Mouse (Mus musculus): ENCODE measurements around the gene Cav3. TPM values are rescaled to one million over a fixed set of nuclear protein-coding genes. Genes with fewer than 3 reads are reported as not detected.

The Cav3 gene
- 0.50 and 1.1 TPM in 2 replicates for polyA plus RNA-seq (2015; fragmentation: Nextera tagmentation; extraction: Ambion mirVana)

DNA sequence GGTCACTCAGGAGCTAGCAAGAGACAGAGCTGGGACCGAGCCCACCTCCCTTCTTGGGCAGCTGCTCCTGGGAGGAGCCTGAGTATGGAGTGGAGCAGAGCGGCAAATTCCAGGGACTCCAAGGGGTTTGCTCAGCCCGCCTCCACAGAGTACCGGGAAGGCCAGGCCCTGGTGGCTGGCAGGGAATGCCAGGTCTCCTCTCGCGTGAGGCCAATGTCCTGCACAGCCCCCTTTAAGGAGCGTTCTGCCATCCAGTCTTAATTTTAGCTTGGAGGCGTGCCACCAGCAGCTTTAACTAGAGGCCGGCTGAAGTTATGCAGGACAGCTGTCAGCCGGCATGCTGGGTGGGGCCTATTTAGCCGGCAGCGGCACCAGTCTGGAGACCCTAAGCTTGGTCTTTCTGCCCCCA, at the start of gene Cav3:
TSS of gene Cav3 (plus strand) at position 165 of the 409 bp plus-strand sequence.
- Histone ChIP-seq H3K4me3 (no peak within 1 kb of the TSS), H3K27me3 (no peaks in the 10 kb centered on the region), H3K27ac (replicated peaks) (no peak within 1 kb of the TSS), H3K4me2 (no peak within 1 kb of the TSS), H3K9me3 (no peaks in the 10 kb centered on the region), H3K36me3 (no peaks in the 10 kb centered on the region), H3K9ac (no peak within 1 kb of the TSS), H3K4me1 (replicated peaks) (no peaks in the 10 kb centered on the region)
- ATAC-seq (ENCODE audit: low read depth), result no peak
- 86% methylated on average over 12 of the region's 12 CpGs for WGBS

GRCm38 (mm10) chr6:112419333-112419732, 40.0 kb upstream of the Cav3 start:
- Histone ChIP-seq H3K27ac (replicated peaks) (no peak overlapping the region), H3K4me1 (replicated peaks) (no peaks in the 10 kb centered on the region), H3K9ac (no peak overlapping the region), H3K9me3 (peaks cover 6% of the 10 kb centered on the region; the same call in 1 of the 2 replicates), H3K4me2 (no peak overlapping the region), H3K36me3 (no peaks in the 10 kb centered on the region), H3K4me3 (no peak overlapping the region), H3K27me3 (no peaks in the 10 kb centered on the region)
- WGBS, result 88% methylated on average over 9 of the region's 9 CpGs
- ATAC-seq (ENCODE audit: low read depth), result no peak

GRCm38 (mm10) chr6:112420883-112421282, 38.4 kb upstream of the Cav3 start:
- Histone ChIP-seq H3K36me3 (no peaks in the 10 kb centered on the region), H3K4me2 (no peak overlapping the region), H3K4me1 (replicated peaks) (no peaks in the 10 kb centered on the region), H3K27ac (replicated peaks) (no peak overlapping the region), H3K27me3 (no peaks in the 10 kb centered on the region), H3K9me3 (peaks cover 6% of the 10 kb centered on the region; the same call in 1 of the 2 replicates), H3K9ac (no peak overlapping the region), H3K4me3 (no peak overlapping the region)
- WGBS, result 97% methylated on average over 1 of the region's 1 CpGs
- no peak for ATAC-seq (ENCODE audit: low read depth)

- H3K9ac ChIP-seq, result no peak overlapping the region
- no peaks in the 10 kb centered on the region for H3K36me3 ChIP-seq
- no peak overlapping the region for H3K27ac ChIP-seq (replicated peaks)
- no peaks in the 10 kb centered on the region for H3K4me1 ChIP-seq (replicated peaks)
- ATAC-seq (ENCODE audit: low read depth), result no peak
- H3K9me3 ChIP-seq, result peaks cover 6% of the 10 kb centered on the region; the same call in 1 of the 2 replicates
- H3K4me3 ChIP-seq, result no peak overlapping the region
- H3K27me3 ChIP-seq, result no peaks in the 10 kb centered on the region
- WGBS, result 88% methylated on average over 8 of the region's 8 CpGs
- no peak overlapping the region for H3K4me2 ChIP-seq
Measured at GRCm38 (mm10) chr6:112423746-112424501, 35.4 kb upstream of the Cav3 start.

DNA sequence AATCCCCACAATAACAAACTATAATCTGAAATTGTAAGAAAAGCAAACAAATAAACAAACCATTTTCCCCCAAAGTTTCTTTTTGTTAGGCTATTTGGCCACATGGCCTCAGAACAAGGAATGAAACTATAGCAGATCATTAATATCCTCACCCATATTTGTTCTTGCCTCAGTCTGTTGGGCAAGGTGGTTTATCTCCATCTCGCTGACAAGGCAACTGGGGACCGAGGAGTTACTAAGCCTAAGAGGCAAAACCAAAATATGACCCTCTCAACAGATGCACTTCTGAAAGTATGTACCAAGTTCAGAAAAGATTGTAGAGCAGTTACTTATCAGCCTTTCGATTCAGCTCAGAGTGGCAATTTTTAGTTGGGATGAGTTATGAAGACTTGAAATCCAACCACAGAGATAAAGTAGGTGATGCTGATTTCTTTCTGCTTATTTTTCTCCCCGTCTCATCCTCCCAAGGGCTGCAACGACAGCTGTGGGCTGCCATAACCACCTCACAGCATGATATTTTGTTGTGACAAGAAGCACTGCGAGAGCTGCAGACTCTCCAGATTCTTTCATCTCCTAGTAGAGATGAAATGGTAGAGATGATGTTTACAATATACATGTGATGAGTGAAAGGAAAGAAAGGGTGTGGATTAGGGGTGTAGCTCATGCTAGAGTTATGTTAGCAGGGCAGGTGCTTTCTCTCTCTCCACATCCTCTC, 33.1 kb upstream of the Cav3 start:
- no peaks in the 10 kb centered on the region for H3K27me3 ChIP-seq
- no peak overlapping the region for H3K9ac ChIP-seq
- no peak for ATAC-seq (ENCODE audit: low read depth)
- no peaks in the 10 kb centered on the region for H3K4me1 ChIP-seq (replicated peaks)
- H3K36me3 ChIP-seq, result no peaks in the 10 kb centered on the region
- H3K9me3 ChIP-seq, result peaks cover 6% of the 10 kb centered on the region; the same call in 1 of the 2 replicates
- WGBS, result 75% methylated on average over 6 of the region's 6 CpGs
- no peak overlapping the region for H3K4me3 ChIP-seq
- H3K27ac ChIP-seq (replicated peaks), result no peak overlapping the region
- H3K4me2 ChIP-seq, result no peak overlapping the region

GRCm38 (mm10) chr6:112445675-112446074, 13.6 kb upstream of the Cav3 start:
- Histone ChIP-seq H3K36me3 (no peaks in the 10 kb centered on the region), H3K27me3 (no peaks in the 10 kb centered on the region), H3K4me2 (no peak overlapping the region), H3K27ac (replicated peaks) (no peak overlapping the region), H3K9me3 (no peaks in the 10 kb centered on the region), H3K4me1 (replicated peaks) (no peaks in the 10 kb centered on the region), H3K4me3 (no peak overlapping the region), H3K9ac (no peak overlapping the region)
- ATAC-seq (ENCODE audit: low read depth), result no peak
- WGBS, result 88% methylated on average over 3 of the region's 3 CpGs

- H3K27ac ChIP-seq (replicated peaks), result no peak overlapping the region
- no peaks in the 10 kb centered on the region for H3K27me3 ChIP-seq
- WGBS, result 92% methylated on average over 5 of the region's 5 CpGs
- no peak overlapping the region for H3K4me2 ChIP-seq
- ATAC-seq (ENCODE audit: low read depth), result no peak
- no peaks in the 10 kb centered on the region for H3K9me3 ChIP-seq
- H3K4me1 ChIP-seq (replicated peaks), result no peaks in the 10 kb centered on the region
- H3K9ac ChIP-seq, result no peak overlapping the region
- no peak overlapping the region for H3K4me3 ChIP-seq
- no peaks in the 10 kb centered on the region for H3K36me3 ChIP-seq
Measured at GRCm38 (mm10) chr6:112461459-112461858, 2.2 kb downstream of the Cav3 start.

- Histone ChIP-seq H3K36me3 (no peaks in the 10 kb centered on the region), H3K4me1 (replicated peaks) (no peaks in the 10 kb centered on the region), H3K27ac (replicated peaks) (no peak overlapping the region), H3K9ac (no peak overlapping the region), H3K4me2 (no peak overlapping the region), H3K4me3 (no peak overlapping the region), H3K9me3 (no peaks in the 10 kb centered on the region), H3K27me3 (no peaks in the 10 kb centered on the region)
- no peak for ATAC-seq (ENCODE audit: low read depth)
- WGBS, result 87% methylated on average over 6 of the region's 6 CpGs
Measured at GRCm38 (mm10) chr6:112463331-112463730, 4.0 kb downstream of the Cav3 start.

GRCm38 (mm10) chr6:112465441-112465840, 6.1 kb downstream of the Cav3 start:
- Histone ChIP-seq H3K4me2 (no peak overlapping the region), H3K36me3 (no peaks in the 10 kb centered on the region), H3K9me3 (peaks cover 4% of the 10 kb centered on the region; the same call in 1 of the 2 replicates), H3K4me1 (replicated peaks) (no peaks in the 10 kb centered on the region), H3K4me3 (no peak overlapping the region), H3K27ac (replicated peaks) (no peak overlapping the region), H3K27me3 (no peaks in the 10 kb centered on the region), H3K9ac (no peak overlapping the region)
- 92% methylated on average over 3 of the region's 3 CpGs for WGBS
- no peak for ATAC-seq (ENCODE audit: low read depth)

DNA sequence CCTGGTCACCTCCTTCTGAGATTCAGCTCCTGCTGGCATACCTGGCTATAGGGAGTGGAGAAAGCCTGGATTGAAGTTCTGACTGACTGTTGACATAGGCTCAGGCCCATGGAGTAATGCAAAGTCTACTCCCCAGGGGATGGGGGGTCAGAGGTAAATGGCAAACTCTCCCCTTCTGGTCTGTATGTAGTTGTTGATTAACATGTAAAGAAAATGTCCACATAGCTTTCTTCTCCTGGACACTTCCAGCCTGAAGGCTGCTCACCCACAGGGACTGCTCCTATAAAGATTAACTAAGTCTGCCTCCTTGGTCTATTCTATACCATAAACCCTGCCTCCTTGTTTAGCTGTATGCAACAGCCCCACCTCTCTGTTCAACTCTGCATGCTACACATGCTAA, 6.7 kb downstream of the Cav3 start:
- Histone ChIP-seq H3K36me3 (no peaks in the 10 kb centered on the region), H3K27ac (replicated peaks) (no peak overlapping the region), H3K4me3 (no peak overlapping the region), H3K4me2 (no peak overlapping the region), H3K9me3 (peaks cover 4% of the 10 kb centered on the region; the same call in 1 of the 2 replicates), H3K4me1 (replicated peaks) (no peaks in the 10 kb centered on the region), H3K9ac (no peak overlapping the region), H3K27me3 (no peaks in the 10 kb centered on the region)
- no peak for ATAC-seq (ENCODE audit: low read depth)

DNA sequence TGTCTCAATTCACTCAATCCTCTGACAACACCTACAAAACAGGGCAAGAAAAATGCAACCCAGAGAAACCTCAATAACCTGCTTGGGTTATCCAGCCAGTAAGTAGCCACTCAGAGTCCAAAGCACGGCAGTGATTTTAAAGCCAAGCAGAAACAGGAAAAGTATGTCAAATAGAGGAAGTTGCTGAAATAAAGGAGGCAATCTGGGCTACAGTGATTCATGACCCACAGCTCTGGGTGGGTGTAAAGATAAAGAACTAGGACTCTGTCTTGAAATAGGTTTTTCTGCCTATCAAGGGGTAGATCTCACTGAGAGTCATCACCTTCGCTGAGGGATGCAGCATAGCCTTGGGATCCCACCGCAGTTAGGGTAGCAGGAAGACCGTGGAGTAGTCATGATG, 12.3 kb downstream of the Cav3 start:
- no peak overlapping the region for H3K9ac ChIP-seq
- no peak overlapping the region for H3K4me3 ChIP-seq
- no peak for ATAC-seq (ENCODE audit: low read depth)
- no peaks in the 10 kb centered on the region for H3K4me1 ChIP-seq (replicated peaks)
- H3K4me2 ChIP-seq, result no peak overlapping the region
- WGBS, result 85% methylated on average over 4 of the region's 4 CpGs
- no peak overlapping the region for H3K27ac ChIP-seq (replicated peaks)
- H3K9me3 ChIP-seq, result peaks cover 4% of the 10 kb centered on the region; the same call in 1 of the 2 replicates
- no peaks in the 10 kb centered on the region for H3K36me3 ChIP-seq
- no peaks in the 10 kb centered on the region for H3K27me3 ChIP-seq

- no peak for ATAC-seq (ENCODE audit: low read depth)
- WGBS, result 50% methylated on average over 13 of the region's 13 CpGs
Measured at GRCm38 (mm10) chr6:112479861-112480260, 20.6 kb downstream of the Cav3 start.

More at GRCm38 (mm10) chr6:112479861-112480260, 20.6 kb downstream of the Cav3 start:
- Histone ChIP-seq H3K27me3 (no peaks in the 10 kb centered on the region; the same call in 1 of the 2 replicates), H3K9me3 (no peaks in the 10 kb centered on the region), H3K4me2 (no peak overlapping the region), H3K36me3 (no peaks in the 10 kb centered on the region), H3K4me3 (no peak overlapping the region), H3K9ac (no peak overlapping the region), H3K4me1 (replicated peaks) (no peaks in the 10 kb centered on the region), H3K27ac (replicated peaks) (no peak overlapping the region)
